8 mouse cellular contexts compared by ENCODE assay signal in the genomic region with DNA sequence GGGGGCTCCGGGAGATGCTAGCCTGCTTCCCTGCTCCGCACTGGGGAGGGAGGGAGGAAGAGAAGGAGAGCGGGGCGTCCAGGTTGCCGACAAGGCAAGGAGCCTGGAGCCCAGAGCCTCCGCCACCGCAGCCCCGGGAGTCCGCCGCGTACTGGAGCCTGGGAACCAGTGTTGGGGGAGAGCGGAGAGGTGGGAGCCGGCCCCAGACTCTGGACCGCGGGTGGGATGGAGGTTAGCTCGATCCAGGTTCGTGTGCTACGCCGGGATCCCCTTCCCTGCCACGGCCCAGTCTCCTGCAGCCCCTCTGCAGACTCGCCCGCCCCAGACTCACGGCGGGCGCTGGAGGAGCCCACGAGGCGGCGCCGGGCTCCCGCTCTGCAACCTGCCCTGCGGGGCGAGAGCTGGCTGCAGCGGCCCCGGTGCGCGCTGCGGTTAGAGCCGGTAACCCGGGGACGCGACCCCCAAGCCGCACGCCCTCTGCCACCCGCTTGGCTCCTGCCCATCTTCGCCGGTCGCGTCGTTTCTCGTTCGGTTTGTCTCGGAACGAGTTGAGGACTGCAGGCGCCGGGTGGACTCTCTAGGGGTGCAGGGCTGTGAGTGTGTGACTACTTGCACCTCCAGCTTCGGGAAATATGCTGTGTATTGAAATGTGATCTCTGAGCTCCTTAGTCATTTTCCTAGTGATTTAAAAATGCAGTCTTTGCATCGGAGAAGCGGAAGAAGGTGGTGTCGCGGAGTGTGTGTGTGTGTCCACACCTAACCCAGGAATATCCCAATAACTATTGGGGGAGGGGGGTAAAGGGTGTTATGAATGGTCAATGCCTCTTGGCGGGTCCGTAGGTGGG. TPM values are rescaled to one million over a fixed set of nuclear protein-coding genes. Genes with fewer than 3 reads are reported as not detected.
DNase-seq lines count a peak whose midpoint lies in the region; ATAC-seq lines count a peak whose summit lies in the region.

No protein-coding gene starts in this region.

- H3K4me1 ChIP-seq in forebrain, embryonic 11.5 days (replicated peaks; ENCODE audit: control insufficient read depth, insufficient read depth, low read length) = peaks cover 10% of the 10 kb centered on the region; the same call in 1 of the 2 replicates
- H3K4me1 ChIP-seq in hindbrain, embryonic 14.5 days (replicated peaks; ENCODE audit: control insufficient read depth, insufficient read depth, low read length) = peaks cover 22% of the 10 kb centered on the region
- H3K4me1 ChIP-seq in midbrain, embryonic 15.5 days = peaks cover 39% of the 10 kb centered on the region

- no peaks in the 10 kb centered on the region for H3K36me3 ChIP-seq in forebrain, embryonic 11.5 days (ENCODE audit: control insufficient read depth, insufficient read depth, low read length)
- H3K36me3 ChIP-seq in hindbrain, embryonic 14.5 days (replicated peaks; ENCODE audit: control insufficient read depth, insufficient read depth) = no peaks in the 10 kb centered on the region
- no peaks in the 10 kb centered on the region for H3K36me3 ChIP-seq in midbrain, embryonic 15.5 days (replicated peaks)

- ATAC-seq in forebrain, embryonic 11.5 days (replicated peaks; ENCODE audit: low FRiP score) = peak; percentile 60
- ATAC-seq in hindbrain, embryonic 14.5 days (ENCODE audit: low FRiP score) = peak; percentile 61
- ATAC-seq in midbrain, embryonic 15.5 days (replicated peaks) = peak; percentile 74

- H3K4me3 ChIP-seq in forebrain, embryonic 11.5 days (ENCODE audit: low read depth, low read length) = peak overlapping the region; percentile 76
- H3K4me3 ChIP-seq in hindbrain, embryonic 14.5 days (replicated peaks; ENCODE audit: low read length) = peak overlapping the region; percentile 77
- H3K4me3 ChIP-seq in midbrain, embryonic 15.5 days = peak overlapping the region; percentile 75

- no peaks in the 10 kb centered on the region for H3K9me3 ChIP-seq in forebrain, embryonic 11.5 days (ENCODE audit: control insufficient read depth, low read length)
- H3K9me3 ChIP-seq in hindbrain, embryonic 14.5 days (ENCODE audit: control insufficient read depth, low read length) = no peaks in the 10 kb centered on the region
- H3K9me3 ChIP-seq in midbrain, embryonic 15.5 days = no peaks in the 10 kb centered on the region

- WGBS in forebrain, embryonic 11.5 days = under 1% methylated on average over 55 of the region's 62 CpGs
- under 1% methylated on average over 57 of the region's 62 CpGs for WGBS in hindbrain, embryonic 14.5 days
- under 1% methylated on average over 54 of the region's 62 CpGs for WGBS in midbrain, embryonic 15.5 days

- intact Hi-C loops in gastrocnemius, postnatal 14 days (cut with DNase I; ENCODE audit: low total_unique reads) = loop anchor here (10.0 kb wide), 1 partner anchor 274 kb away; no protein-coding TSS in a partner anchor
- intact Hi-C loops in left cerebral cortex, postnatal 4 days (cut with DNase I) = loop anchor here (2.0 to 5.0 kb wide), 2 partner anchors 342 to 704 kb away; no protein-coding TSS in a partner anchor

- no peaks in the 10 kb centered on the region for H3K27me3 ChIP-seq in forebrain, embryonic 11.5 days (ENCODE audit: control insufficient read depth, insufficient read depth, low read length)
- peaks cover 5% of the 10 kb centered on the region; the same call in 1 of the 2 replicates for H3K27me3 ChIP-seq in hindbrain, embryonic 14.5 days (ENCODE audit: control insufficient read depth, insufficient read depth, low read length)
- H3K27me3 ChIP-seq in midbrain, embryonic 15.5 days (replicated peaks) = no peaks in the 10 kb centered on the region; the same call in 1 of the 2 replicates

- H3K4me2 ChIP-seq in forebrain, embryonic 11.5 days (ENCODE audit: low read depth, low read length, severe bottlenecking) = peak overlapping the region; percentile 94
- peak overlapping the region; percentile 89 for H3K4me2 ChIP-seq in hindbrain, embryonic 14.5 days (replicated peaks)
- peak overlapping the region; percentile 96 for H3K4me2 ChIP-seq in midbrain, embryonic 15.5 days

- peak; percentile 47 for DNase-seq in gastrocnemius, postnatal 14 days
- DNase-seq in gastrocnemius, postnatal 25 days = no peak
- DNase-seq in adrenal gland, postnatal 10 days = peak; percentile 65
- peak; percentile 84 for DNase-seq in forebrain, embryonic 11.5 days (ENCODE audit: low spot score)
- peak; percentile 65 for DNase-seq in hindbrain, embryonic 14.5 days (ENCODE audit: low spot score)
- peak; percentile 54 for DNase-seq in left cerebral cortex, postnatal 4 days
- peak; percentile 10 to 25 for DNase-seq in urinary bladder, postnatal 36 days (ENCODE audit: low spot score in 2 of 2)

- H3K9ac ChIP-seq in forebrain, embryonic 11.5 days (ENCODE audit: low read length) = peak overlapping the region; percentile 96
- peak overlapping the region; percentile 90 for H3K9ac ChIP-seq in hindbrain, embryonic 14.5 days
- H3K9ac ChIP-seq in midbrain, embryonic 15.5 days = peak overlapping the region; percentile 96

- H3K27ac ChIP-seq in forebrain, embryonic 11.5 days (ENCODE audit: low read depth, low read length) = peak overlapping the region; percentile 83
- peak overlapping the region; percentile 94 for H3K27ac ChIP-seq in hindbrain, embryonic 14.5 days
- H3K27ac ChIP-seq in midbrain, embryonic 15.5 days = peak overlapping the region; percentile 95

RNA-seq across cellular contexts. Expression of a gene that starts 39.7 kb away (rescaled TPM):
- 1 to 10 TPM; 3.9 to 6.5 TPM for total RNA-seq in gastrocnemius, postnatal 14 days (2021)
- 1 to 10 TPM; 1.1 to 5.7 TPM for total RNA-seq in gastrocnemius, postnatal 25 days (2021)
- total RNA-seq in adrenal gland, postnatal 10 days (2021) = 10 to 100 TPM; 15.6 to 22.3 TPM
- 47.9 and 52.2 TPM in 2 replicates for polyA plus RNA-seq in forebrain, embryonic 11.5 days (2014; fragmentation: Nextera tagmentation; extraction: Ambion mirVana)
- 37.5 and 38.1 TPM in 2 replicates for polyA plus RNA-seq in hindbrain, embryonic 14.5 days (2014; fragmentation: Nextera tagmentation; extraction: Ambion mirVana)
- 100 to 1,000 TPM in 1 of 2 experiments, 10 to 100 TPM in 1; 98.0 to 123 TPM for total RNA-seq in left cerebral cortex, postnatal 4 days (2021)
- 46.9 and 52.7 TPM in 2 replicates for polyA plus RNA-seq in midbrain, embryonic 15.5 days (2015; fragmentation: Nextera tagmentation; extraction: Ambion mirVana)

Comparison
In these comparisons a context has a peak if more than half of its experiments do, and no peak if none do; other contexts are left out.
1. RNA of a gene that starts 39.7 kb away (total RNA-seq): 98.0 to 123 TPM in left cerebral cortex, postnatal 4 days; 15.6 to 22.3 TPM in adrenal gland, postnatal 10 days, 3.9 to 6.5 TPM in gastrocnemius, postnatal 14 days and 1.1 to 5.7 TPM in gastrocnemius, postnatal 25 days; every median in the first group is over 4 times any median in the second.
2. Peak in every context shown above with its lines, with median percentiles within 50 percentile points of each other: ATAC-seq, H3K27ac ChIP-seq, H3K4me2 ChIP-seq, H3K4me3 ChIP-seq and H3K9ac ChIP-seq.